Mouse (Mus musculus): ENCODE measurements around the gene Usp44. TPM values are rescaled to one million over a fixed set of nuclear protein-coding genes. Genes with fewer than 3 reads are reported as not detected.

Usp44 gene
- polyA plus RNA-seq, 1 experiment from 2014 or later, result 1.1 TPM

- no peak overlapping the region for H3K9ac ChIP-seq (ENCODE audit: low read length)
- 100% methylated on average over 1 of the region's 1 CpGs for WGBS
- peaks cover 10% of the 10 kb centered on the region for H3K36me3 ChIP-seq (ENCODE audit: control insufficient read depth, insufficient read depth, low read length)
- H3K27me3 ChIP-seq (replicated peaks; ENCODE audit: control insufficient read depth, insufficient read depth, low read length), result no peaks in the 10 kb centered on the region
- H3K9me3 ChIP-seq (replicated peaks; ENCODE audit: control insufficient read depth, low read length), result no peaks in the 10 kb centered on the region
- H3K27ac ChIP-seq (ENCODE audit: low read depth, low read length), result no peak overlapping the region
- 0 out of 2 replicates have a peak, but pooled peaks cover 3% of the 10 kb centered on the region for H3K4me1 ChIP-seq (ENCODE audit: control insufficient read depth, insufficient read depth, low read length)
- H3K4me2 ChIP-seq (ENCODE audit: low read length), result no peak overlapping the region
- no peak for DNase-seq (ENCODE audit: low spot score)
- H3K4me3 ChIP-seq (ENCODE audit: low read depth, low read length), result no peak overlapping the region
- no peak for ATAC-seq
Measured at GRCm38 (mm10) chr10:93891031-93891430, 59.7 kb downstream of the Usp44 start.

DNA sequence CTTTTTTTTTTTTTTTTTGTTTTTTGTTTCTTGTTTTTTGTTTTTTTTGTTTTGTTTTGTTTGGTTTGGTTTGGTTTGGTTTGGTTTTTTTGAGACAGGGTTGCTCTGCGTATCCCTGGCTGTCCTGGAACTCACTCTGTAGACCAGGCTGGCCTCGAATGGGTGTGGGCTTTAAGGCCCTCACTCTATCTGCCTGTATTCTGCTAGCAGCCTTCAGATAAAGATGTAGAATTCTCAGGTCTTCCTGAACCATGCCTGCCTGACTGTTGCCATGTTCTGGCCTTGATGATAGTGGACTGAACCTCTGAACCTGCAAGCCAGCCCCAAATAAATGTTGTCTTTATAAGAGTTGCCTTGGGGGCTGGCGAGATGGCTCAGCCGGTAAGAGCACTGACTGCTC lies 61.2 kb downstream of the Usp44 start:
- WGBS, result 96% methylated on average over 4 of the region's 4 CpGs
- Histone ChIP-seq H3K27me3 (replicated peaks; ENCODE audit: control insufficient read depth, insufficient read depth, low read length) (no peaks in the 10 kb centered on the region), H3K4me2 (ENCODE audit: low read length) (no peak overlapping the region), H3K27ac (ENCODE audit: low read depth, low read length) (no peak overlapping the region), H3K9me3 (replicated peaks; ENCODE audit: control insufficient read depth, low read length) (no peaks in the 10 kb centered on the region), H3K9ac (ENCODE audit: low read length) (no peak overlapping the region), H3K4me3 (ENCODE audit: low read depth, low read length) (no peak overlapping the region), H3K36me3 (ENCODE audit: control insufficient read depth, insufficient read depth, low read length) (no peaks in the 10 kb centered on the region), H3K4me1 (ENCODE audit: control insufficient read depth, insufficient read depth, low read length) (0 out of 2 replicates have a peak, but pooled peaks cover 3% of the 10 kb centered on the region)
- ATAC-seq (no peak), DNase-seq (ENCODE audit: low spot score) (no peak)

DNA sequence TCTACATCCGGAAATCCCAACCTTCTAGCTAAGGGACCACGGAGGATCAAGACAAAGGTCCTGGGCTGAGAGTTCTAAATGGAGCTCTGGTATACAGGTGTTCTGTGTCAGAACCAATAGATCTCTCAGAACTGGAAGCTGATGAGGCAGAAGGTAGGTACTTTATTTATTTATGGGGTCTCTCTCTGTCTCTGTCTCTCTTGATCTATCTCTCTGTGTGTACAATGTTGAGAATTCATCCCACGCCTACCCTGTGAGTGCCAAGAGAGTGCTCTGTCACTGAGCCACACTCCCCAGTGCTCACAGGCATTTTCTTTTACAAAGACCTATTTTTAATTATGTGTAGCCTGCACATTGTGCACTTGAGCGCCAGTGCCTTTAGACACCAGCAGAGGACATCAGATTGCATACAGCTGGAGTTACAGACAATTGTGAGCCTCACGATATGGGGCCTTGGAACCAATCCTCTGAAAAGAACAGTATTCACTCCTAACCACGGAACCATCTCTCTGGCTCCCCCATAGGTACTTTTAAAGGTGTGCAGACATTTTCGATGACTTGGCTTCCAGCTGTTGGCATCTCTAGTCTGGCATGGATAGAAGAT lies 65.8 kb downstream of the Usp44 start, which contains the start of gene Metap2:
Gene Metap2, minus strand, starts transcription at position 51 of the 604 bp plus-strand sequence.
- 63% methylated on average over 7 of the region's 7 CpGs for WGBS
- ATAC-seq (no peak), DNase-seq (ENCODE audit: low spot score) (no peak)
- H3K27me3 ChIP-seq (replicated peaks; ENCODE audit: control insufficient read depth, insufficient read depth, low read length), result no peaks in the 10 kb centered on the region
- no peaks in the 10 kb centered on the region for H3K4me1 ChIP-seq (ENCODE audit: control insufficient read depth, insufficient read depth, low read length)
- H3K9me3 ChIP-seq (replicated peaks; ENCODE audit: control insufficient read depth, low read length), result no peaks in the 10 kb centered on the region
- H3K27ac ChIP-seq (ENCODE audit: low read depth, low read length), result no peak within 1 kb of the TSS
- no peak within 1 kb of the TSS for H3K4me3 ChIP-seq (ENCODE audit: low read depth, low read length)
- no peak within 1 kb of the TSS for H3K9ac ChIP-seq (ENCODE audit: low read length)
- H3K4me2 ChIP-seq (ENCODE audit: low read length), result no peak within 1 kb of the TSS
- no peaks in the 10 kb centered on the region for H3K36me3 ChIP-seq (ENCODE audit: control insufficient read depth, insufficient read depth, low read length)

GRCm38 (mm10) chr10:93899303-93899702 lies 67.9 kb downstream of the Usp44 start:
- no peak for DNase-seq (ENCODE audit: low spot score)
- no peaks in the 10 kb centered on the region for H3K9me3 ChIP-seq (replicated peaks; ENCODE audit: control insufficient read depth, low read length)
- no peak overlapping the region for H3K4me2 ChIP-seq (ENCODE audit: low read length)
- no peak for ATAC-seq
- no peak overlapping the region for H3K27ac ChIP-seq (ENCODE audit: low read depth, low read length)
- H3K4me1 ChIP-seq (ENCODE audit: control insufficient read depth, insufficient read depth, low read length), result no peaks in the 10 kb centered on the region
- no peak overlapping the region for H3K9ac ChIP-seq (ENCODE audit: low read length)
- WGBS, result 74% methylated on average over 2 of the region's 2 CpGs
- H3K4me3 ChIP-seq (ENCODE audit: low read depth, low read length), result no peak overlapping the region
- H3K27me3 ChIP-seq (replicated peaks; ENCODE audit: control insufficient read depth, insufficient read depth, low read length), result no peaks in the 10 kb centered on the region
- H3K36me3 ChIP-seq (ENCODE audit: control insufficient read depth, insufficient read depth, low read length), result no peaks in the 10 kb centered on the region

DNA sequence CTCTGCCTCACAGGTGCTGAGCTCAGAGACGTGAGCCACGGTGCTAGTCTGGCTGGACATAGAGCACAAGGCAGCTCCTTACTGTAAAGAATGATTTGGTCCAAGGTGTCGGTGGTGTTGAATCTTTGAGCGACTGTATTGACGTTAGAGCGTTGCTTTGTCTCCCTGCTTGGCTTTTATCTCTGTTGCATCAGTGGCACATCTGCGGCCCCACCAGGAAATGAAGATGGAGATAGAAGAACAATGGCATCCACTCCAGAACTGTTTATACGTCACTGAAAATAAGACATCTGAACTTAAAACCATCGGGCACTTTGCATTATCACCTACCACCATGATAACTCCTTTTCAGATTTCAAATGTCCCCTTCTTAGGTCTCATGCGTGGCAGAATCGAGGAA lies 68.6 kb downstream of the Usp44 start:
- 92% methylated on average over 11 of the region's 11 CpGs for WGBS

GRCm38 (mm10) chr10:93907376-93907775 lies 76.0 kb downstream of the Usp44 start:
- Histone ChIP-seq H3K27me3 (replicated peaks; ENCODE audit: control insufficient read depth, insufficient read depth, low read length) (no peaks in the 10 kb centered on the region), H3K9me3 (replicated peaks; ENCODE audit: control insufficient read depth, low read length) (no peaks in the 10 kb centered on the region), H3K4me1 (ENCODE audit: control insufficient read depth, insufficient read depth, low read length) (no peaks in the 10 kb centered on the region), H3K36me3 (ENCODE audit: control insufficient read depth, insufficient read depth, low read length) (no peaks in the 10 kb centered on the region), H3K9ac (ENCODE audit: low read length) (no peak overlapping the region), H3K27ac (ENCODE audit: low read depth, low read length) (no peak overlapping the region), H3K4me3 (ENCODE audit: low read depth, low read length) (no peak overlapping the region), H3K4me2 (ENCODE audit: low read length) (no peak overlapping the region)
- DNase-seq (ENCODE audit: low spot score) (no peak), ATAC-seq (no peak)
- WGBS, result 55% methylated on average over 10 of the region's 10 CpGs

More for the DNA sequence above, 68.6 kb downstream of the Usp44 start:
- ATAC-seq, result no peak
- Histone ChIP-seq H3K27ac (ENCODE audit: low read depth, low read length) (no peak overlapping the region), H3K27me3 (replicated peaks; ENCODE audit: control insufficient read depth, insufficient read depth, low read length) (no peaks in the 10 kb centered on the region), H3K9me3 (replicated peaks; ENCODE audit: control insufficient read depth, low read length) (no peaks in the 10 kb centered on the region), H3K4me3 (ENCODE audit: low read depth, low read length) (no peak overlapping the region), H3K4me1 (ENCODE audit: control insufficient read depth, insufficient read depth, low read length) (no peaks in the 10 kb centered on the region), H3K9ac (ENCODE audit: low read length) (no peak overlapping the region), H3K4me2 (ENCODE audit: low read length) (no peak overlapping the region), H3K36me3 (ENCODE audit: control insufficient read depth, insufficient read depth, low read length) (no peaks in the 10 kb centered on the region)
- DNase-seq (ENCODE audit: low spot score), result no peak

Other genes with a start within 250 kb of the Usp44 start
- 103 and 123 TPM in 2 replicates for gene Snrpf, start 241.8 kb upstream of the Usp44 start, polyA plus RNA-seq (2014; fragmentation: Nextera tagmentation; extraction: Ambion mirVana)
- gene Ntn4, start 190.9 kb upstream of the Usp44 start, polyA plus RNA-seq (2014; fragmentation: Nextera tagmentation; extraction: Ambion mirVana), result 0.78 and 0.97 TPM in 2 replicates
- 157 and 162 TPM in 2 replicates for gene Metap2, start 65.5 kb downstream of the Usp44 start, polyA plus RNA-seq (2014; fragmentation: Nextera tagmentation; extraction: Ambion mirVana)
- 70.2 and 75.5 TPM in 2 replicates for gene Vezt, start 204.3 kb downstream of the Usp44 start, polyA plus RNA-seq (2014; fragmentation: Nextera tagmentation; extraction: Ambion mirVana)
- gene Fgd6, start 204.4 kb downstream of the Usp44 start, polyA plus RNA-seq (2014; fragmentation: Nextera tagmentation; extraction: Ambion mirVana), result 1.3 and 1.7 TPM in 2 replicates